Mouse (Mus musculus) left cerebral cortex, postnatal 4 days (tissue): ENCODE measurements at regions not wholly inside any gene's neighbourhood (a gene's known extent, or its start where the extent isn't known, plus 50 kb on each side); places are given as distances from the start of the nearest gene placed in this dataset.

Experiments used
- DNase-seq: peaks from one replicate; pipeline ENCODE4 v3.0.0-alpha.2; 2022
- intact Hi-C: fragments of 180-260 bp; cut with DNase I; formaldehyde crosslinking; loops from one replicate; pipeline ENCODE4 v1.15.1; 2025

DNA sequence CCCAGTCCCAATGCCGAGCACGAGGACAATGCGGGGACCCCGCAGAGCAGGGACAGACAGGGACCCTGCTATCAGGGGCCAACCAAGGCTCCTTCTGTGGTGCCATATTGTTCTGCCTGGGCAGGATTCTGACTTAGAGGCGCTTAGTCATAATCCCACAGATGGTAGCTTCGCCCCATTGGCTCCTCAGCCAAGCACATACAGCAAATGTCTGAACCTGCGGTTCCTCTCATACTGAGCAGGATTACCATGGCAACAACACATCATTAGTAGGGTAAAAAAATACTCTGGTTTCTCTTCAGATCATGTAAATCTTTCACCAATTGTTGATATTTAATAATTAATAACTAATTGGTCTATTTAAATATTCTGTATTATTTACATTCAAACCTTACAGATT is 2140.3 kb upstream of the Cdh20 start:
- DNase-seq: peak; percentile 87
- intact Hi-C loops: no loop called here

- intact Hi-C loops: no loop called here
- DNase-seq: no peak
Observed at GRCm38 (mm10) chr1:102644379-102644778, 2123.9 kb upstream of the Cdh20 start.

GRCm38 (mm10) chr1:102687367-102688070 is 2080.8 kb upstream of the Cdh20 start:
- intact Hi-C loops: no loop called here
- no peak for DNase-seq

DNA sequence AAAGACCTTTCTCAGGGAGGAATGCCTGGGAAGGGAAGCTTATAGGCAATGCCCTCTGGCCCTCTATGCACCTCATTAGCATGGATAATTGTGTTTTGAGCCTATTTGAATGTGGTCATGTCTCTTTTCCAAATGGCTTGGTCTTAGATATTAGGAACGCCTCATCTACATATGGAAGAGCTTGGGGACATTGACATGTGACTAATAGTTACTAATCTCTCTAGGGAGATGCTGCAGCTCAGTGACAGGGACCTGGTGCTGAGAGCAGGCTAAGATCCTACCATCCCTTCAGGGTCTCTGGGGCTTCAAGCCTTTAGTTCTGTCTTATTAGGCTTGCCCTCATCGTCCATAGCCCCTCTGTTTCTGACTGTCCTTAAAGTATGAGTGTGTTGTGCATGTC is 2051.9 kb upstream of the Cdh20 start:
- intact Hi-C loops: no loop called here
- no peak for DNase-seq

- no peak for DNase-seq
- intact Hi-C loops: no loop called here
Observed at GRCm38 (mm10) chr1:102733991-102734390, 2034.3 kb upstream of the Cdh20 start.

DNA sequence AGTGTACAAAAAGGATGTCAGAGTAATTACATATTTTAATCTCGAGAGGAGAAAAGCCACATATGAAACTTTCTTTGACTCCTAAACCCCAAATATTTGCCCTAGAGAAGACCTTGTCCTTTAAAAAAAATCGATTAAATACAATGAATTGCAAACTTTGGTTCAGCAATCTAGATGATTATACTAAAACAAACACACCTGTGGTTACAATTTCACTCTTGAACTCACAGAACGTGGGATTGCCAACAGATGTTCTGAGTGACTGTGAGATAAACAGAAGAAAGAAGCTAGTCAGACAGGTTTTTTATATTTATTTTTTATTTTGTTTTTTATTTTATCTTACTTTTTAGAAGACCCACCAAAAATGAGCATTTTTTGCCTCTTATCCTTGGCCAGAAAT is 2032.9 kb upstream of the Cdh20 start:
- no peak for DNase-seq
- intact Hi-C loops: no loop called here

GRCm38 (mm10) chr1:102757941-102758340 is 2010.4 kb upstream of the Cdh20 start:
- intact Hi-C loops: no loop called here
- DNase-seq: no peak
